Mouse (Mus musculus) adrenal gland, adult 18-20 months (tissue): ENCODE measurements around the gene Gla. TPM values are rescaled to one million over a fixed set of nuclear protein-coding genes. Genes with fewer than 3 reads are reported as not detected.

Experiments used
- DNase-seq, 2 experiments: peaks; one replicate each; pipeline ENCODE4 v3.0.0; 2021 to 2022; ENCODE audit warnings: low spot score in 2 of 2
- long read RNA-seq, 2 experiments: library from polyadenylated mRNA; stranded (forward); transcript quantifications; one replicate each; pipeline ENCODE4 v2.0.0; 2021
- total RNA-seq, 2 experiments: library from RNA; stranded (reverse); gene quantifications; 1 replicate in 1 of 2; 2 replicates in 1 of 2; pipeline ENCODE4 v1.2.3; 2021

Gene Gla
- total RNA-seq = 10 to 100 TPM; 13.0 to 13.1 TPM
- long read RNA-seq, experiment 1, transcript Gla-201 (7 exons, 3,172 nt) = major isoform, 14 of 14 reads
- long read RNA-seq, experiment 1, partial matches to known transcripts = 0 of 14 reads
- long read RNA-seq, experiment 1, other reads (novel, unspliced or antisense) = 0 of 14 reads
- long read RNA-seq, experiment 2, transcript Gla-201 (7 exons, 3,172 nt) = major isoform, 23 of 26 reads
- long read RNA-seq, experiment 2, partial matches to known transcripts = 2 of 26 reads
- long read RNA-seq, experiment 2, other reads (novel, unspliced or antisense) = 1 of 26 reads

- peak; percentile 74 to 77 for DNase-seq
These were observed at the start of gene Gla, which contains the start of gene Hnrnph2 for GRCm38 (mm10) chrX:134600659-134601379. TSS of gene Gla (minus strand) at chrX:134601125. TSS of gene Hnrnph2 (plus strand) at chrX:134601179.

- peak; percentile 60 to 61 for DNase-seq
These were observed 47.2 kb upstream of the Gla start for GRCm38 (mm10) chrX:134648031-134648692.

GRCm38 (mm10) chrX:134647421-134647820 is 46.5 kb upstream of the Gla start:
- DNase-seq = no peak

- DNase-seq = no peak
These were observed 45.4 kb upstream of the Gla start for GRCm38 (mm10) chrX:134646338-134646737.

- DNase-seq = no peak
These were observed 40.3 kb upstream of the Gla start for GRCm38 (mm10) chrX:134641000-134641760.

- DNase-seq = no peak
These were observed 34.9 kb upstream of the Gla start for GRCm38 (mm10) chrX:134635860-134636259.

- no peak for DNase-seq
These were observed 34.2 kb upstream of the Gla start for GRCm38 (mm10) chrX:134635111-134635510.

- DNase-seq = no peak
These were observed 31.8 kb upstream of the Gla start for GRCm38 (mm10) chrX:134632710-134633109.

GRCm38 (mm10) chrX:134628200-134628599 is 27.3 kb upstream of the Gla start:
- no peak for DNase-seq

- no peak for DNase-seq
These were observed 22.4 kb upstream of the Gla start for GRCm38 (mm10) chrX:134623350-134623749.

GRCm38 (mm10) chrX:134621685-134622084 is 20.8 kb upstream of the Gla start:
- DNase-seq = no peak

GRCm38 (mm10) chrX:134620254-134620865 is 19.4 kb upstream of the Gla start:
- DNase-seq = no peak

GRCm38 (mm10) chrX:134619695-134620094 is 18.8 kb upstream of the Gla start:
- no peak for DNase-seq

- no peak for DNase-seq
These were observed 13.4 kb upstream of the Gla start for GRCm38 (mm10) chrX:134614306-134614705.

GRCm38 (mm10) chrX:134612285-134612959 is 11.5 kb upstream of the Gla start:
- DNase-seq = peak; percentile 19 to 22

- no peak for DNase-seq
These were observed 10.1 kb upstream of the Gla start for GRCm38 (mm10) chrX:134610984-134611383.

- no peak for DNase-seq
These were observed 8.5 kb upstream of the Gla start for GRCm38 (mm10) chrX:134609472-134609871.

- peak in 1 of 2 experiments; percentile 7 for DNase-seq
These were observed 625 bp upstream of the Gla start for GRCm38 (mm10) chrX:134601380-134602120.

- no peak for DNase-seq
These were observed 881 bp downstream of the Gla start for GRCm38 (mm10) chrX:134599922-134600565.
